Mouse (Mus musculus) heart, postnatal 25 days (tissue): Measurements from ENCODE around the gene Asprv1. TPM values are rescaled to one million over a fixed set of nuclear protein-coding genes. Genes with fewer than 3 reads are reported as not detected.
A peak's percentile ranks its signal among the peaks of the same experiment; 100 is the strongest.

ENCODE experiments used
- DNase-seq: peaks from one replicate; pipeline ENCODE4 v3.0.0; 2022; ENCODE audit warnings: low spot score
- intact Hi-C: fragments of 180-260 bp; cut with DNase I; formaldehyde crosslinking; loops from one replicate; pipeline ENCODE4 v1.15.1; 2025
- total RNA-seq, 2 experiments: library from RNA; stranded (reverse); gene quantifications; 2 replicates each; pipeline ENCODE4 v1.2.3; 2021

Asprv1 gene
- total RNA-seq, 2 experiments from 2014 or later = 0.16 TPM; not detected in 1

DNA sequence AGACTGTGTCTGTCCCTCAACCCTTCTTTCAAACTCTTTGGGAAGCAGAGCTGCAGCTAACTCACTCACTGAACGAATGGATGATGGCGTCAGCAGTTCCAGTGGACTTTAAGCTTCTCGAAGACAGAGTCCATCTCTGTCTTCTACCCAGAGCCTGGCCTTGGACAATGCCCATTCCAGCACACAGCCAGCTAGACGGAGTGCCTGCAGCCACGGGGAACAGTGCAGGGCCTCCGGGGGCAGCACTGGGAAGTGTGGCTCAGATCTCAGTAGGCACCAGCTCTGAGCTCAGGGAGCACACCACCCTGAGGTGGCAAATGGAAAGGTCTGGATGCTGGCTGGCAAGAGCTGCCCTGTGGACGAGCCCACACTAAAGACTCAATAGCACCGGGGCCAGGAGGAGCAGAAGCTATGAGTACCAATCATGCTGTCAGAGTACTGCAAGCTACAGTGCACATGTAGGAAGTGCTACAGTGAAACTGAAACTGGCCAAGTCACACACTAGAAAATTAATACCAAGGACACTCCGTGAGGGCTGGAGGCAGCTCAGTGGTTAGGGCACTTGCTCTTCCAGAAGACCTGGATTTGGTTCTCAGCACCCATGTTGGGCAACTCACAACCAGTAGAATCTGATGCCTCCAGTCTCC, 26.4 kb downstream of the Asprv1 start:
- DNase-seq = no peak
- intact Hi-C loops = no loop called here

DNA sequence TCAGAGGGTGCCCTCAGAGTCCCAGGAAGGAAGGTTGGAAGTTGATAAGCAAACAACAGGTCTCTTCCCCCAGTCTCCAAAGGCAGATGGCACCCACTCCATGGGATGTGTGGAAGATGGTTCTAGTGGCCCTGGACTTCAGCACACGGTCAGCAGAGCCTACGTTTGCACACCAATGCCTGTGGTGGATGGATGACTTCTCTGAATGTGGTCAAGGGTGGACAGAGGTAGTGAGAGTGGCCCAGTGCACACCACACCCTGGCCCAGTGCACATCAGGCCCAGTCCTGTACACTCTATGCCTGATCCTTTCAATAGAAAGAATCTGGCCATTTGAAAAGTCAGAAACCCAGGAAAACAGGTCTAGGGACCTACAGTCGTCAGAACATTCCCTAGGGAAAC, 30.5 kb downstream of the Asprv1 start:
- intact Hi-C loops = no loop called here
- DNase-seq = no peak

DNA sequence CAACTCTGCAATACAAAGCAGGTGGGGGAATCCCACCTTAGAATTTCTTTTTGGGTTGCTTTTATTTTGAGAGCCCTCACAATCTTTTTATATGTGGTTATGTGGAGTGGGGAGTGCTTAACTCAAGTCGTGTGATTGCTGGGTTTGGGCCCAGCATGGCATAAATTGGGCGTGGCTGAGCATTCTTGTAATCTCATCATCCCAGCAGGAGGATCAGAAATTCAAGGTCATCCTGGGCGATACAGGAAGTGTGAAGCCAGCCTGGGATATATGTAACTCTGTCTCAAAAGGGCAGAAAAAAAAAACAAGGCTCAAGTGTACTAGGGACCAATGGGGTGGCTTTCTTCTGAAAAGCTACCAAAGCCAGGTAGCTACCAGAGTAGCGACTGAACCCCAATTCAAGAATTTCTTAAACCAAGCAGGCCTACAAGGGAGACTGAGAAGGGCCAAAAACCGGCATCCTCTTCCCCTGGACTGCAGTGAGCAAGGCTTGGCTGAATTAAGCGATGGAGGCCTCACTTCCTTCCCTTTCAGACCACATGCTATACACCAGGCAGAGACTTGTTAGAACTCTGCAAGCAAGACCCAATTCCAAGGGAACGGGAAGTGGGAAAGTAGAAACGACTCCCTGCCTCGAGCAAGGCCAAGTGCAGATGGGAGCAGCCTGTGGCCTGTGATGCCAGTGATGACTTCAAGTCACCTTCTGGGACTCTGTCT, 32.4 kb downstream of the Asprv1 start:
- no peak for DNase-seq
- intact Hi-C loops = no loop called here

DNA sequence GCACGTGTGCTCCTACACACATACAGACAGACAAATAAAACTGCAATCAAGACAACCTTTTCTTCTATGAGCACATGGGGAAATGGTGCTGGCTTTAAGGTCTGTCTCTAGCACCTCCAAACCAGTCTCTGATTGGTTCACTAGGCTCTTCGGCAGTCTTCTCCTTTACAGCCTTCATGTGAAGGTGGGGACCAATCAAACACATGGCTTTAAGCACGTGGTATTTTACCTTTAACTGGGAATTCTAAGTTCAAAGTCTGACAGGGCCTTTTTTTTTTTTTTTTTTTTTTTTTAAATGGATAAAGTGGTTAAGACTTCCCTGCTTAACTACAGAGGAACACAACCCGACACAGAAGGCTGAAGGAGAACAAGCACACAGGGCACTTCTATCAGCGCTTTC, 37.1 kb downstream of the Asprv1 start:
- intact Hi-C loops = no loop called here
- DNase-seq = no peak

DNA sequence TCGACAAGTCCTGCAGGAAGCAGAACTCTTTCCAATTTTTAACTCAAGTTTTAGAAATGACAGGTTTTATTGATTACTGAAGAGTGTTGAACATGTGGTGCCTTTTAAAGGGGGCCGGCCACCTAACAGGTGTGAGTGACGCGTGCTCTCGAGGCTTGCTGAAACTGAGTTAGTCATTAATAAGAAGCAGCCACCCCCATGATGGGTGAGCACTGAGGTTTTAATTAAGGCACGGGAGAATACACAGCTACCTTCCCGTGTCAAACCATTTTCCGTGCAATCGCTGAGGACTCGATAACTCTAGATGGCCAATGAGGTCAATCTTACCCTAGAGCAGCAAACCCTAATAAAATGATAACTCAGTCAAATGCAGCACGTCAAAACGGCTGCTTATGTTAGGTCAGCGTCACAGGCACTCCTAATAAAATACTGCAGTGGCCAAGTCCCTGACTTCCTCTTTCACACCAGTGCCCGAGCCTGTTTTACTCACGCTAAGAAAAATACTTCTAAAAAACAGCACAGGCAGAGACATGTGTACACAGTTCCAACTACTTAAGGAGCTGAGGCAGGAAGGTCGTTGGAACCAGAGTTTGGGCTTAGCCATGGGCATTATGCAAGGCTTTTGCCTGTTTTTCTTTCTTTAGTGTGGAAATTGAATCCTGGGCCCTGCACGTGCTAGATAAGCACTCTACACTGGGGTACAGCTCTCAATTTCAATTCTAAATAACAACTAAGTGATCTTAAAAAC, 37.8 kb downstream of the Asprv1 start:
- intact Hi-C loops = no loop called here
- DNase-seq = no peak

DNA sequence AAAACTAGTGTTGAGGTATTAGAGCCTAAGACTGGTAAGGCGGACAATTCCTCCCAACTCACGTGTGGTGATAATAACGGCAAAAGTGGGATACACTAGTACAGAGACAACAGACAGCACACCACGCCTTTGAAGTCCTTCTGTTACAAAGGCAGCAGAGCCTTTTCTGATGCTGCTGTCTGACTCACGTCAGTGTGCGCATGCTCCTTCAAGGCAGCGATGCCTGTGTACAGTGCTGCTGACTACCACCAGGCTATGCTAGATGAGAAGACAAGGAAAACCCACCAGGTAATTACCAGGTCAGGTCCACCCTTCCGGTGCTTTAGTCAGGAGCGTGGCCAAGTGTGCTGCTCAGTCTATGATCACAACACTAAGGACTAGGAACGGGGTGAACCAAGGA, 39.1 kb downstream of the Asprv1 start:
- no peak for DNase-seq
- intact Hi-C loops = no loop called here

DNA sequence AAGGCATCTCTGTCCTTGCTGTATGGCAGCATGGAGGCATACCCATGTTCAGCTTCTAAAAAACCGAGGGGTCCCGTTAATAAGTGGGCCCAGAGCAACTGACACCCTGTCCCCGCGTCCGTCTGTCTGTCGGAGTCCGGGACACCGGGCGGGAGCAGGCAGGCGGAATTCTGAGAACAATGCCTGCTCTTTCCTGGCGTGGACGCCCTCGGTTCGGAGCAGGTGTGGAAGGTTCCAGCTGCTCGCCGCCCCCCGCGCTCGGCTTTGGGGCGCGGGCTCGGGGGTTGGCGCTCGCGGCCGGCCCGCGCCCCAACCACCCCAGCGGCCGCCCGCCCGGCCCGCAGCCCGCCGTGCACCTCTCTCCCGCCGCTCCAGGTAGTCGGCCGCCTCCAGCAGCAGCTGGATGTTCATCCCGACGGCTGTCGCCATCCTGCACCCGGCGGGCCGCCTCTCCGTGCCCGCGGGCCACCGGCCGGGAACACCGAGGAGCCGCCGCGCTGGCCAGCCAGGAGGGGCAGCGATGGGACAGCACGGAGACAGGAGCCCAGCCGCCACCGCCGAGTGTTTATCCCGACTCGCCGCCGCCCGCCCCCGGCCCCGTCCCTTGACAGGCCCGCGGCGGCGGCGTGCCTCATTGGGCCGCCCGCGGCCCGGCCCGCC, 40.7 kb downstream of the Asprv1 start, which contains the start of gene Mxd1:
Mxd1 (minus strand) TSS at position 582 of the 660 bp plus-strand sequence.
- intact Hi-C loops = no loop called here
- DNase-seq = no peak

DNA sequence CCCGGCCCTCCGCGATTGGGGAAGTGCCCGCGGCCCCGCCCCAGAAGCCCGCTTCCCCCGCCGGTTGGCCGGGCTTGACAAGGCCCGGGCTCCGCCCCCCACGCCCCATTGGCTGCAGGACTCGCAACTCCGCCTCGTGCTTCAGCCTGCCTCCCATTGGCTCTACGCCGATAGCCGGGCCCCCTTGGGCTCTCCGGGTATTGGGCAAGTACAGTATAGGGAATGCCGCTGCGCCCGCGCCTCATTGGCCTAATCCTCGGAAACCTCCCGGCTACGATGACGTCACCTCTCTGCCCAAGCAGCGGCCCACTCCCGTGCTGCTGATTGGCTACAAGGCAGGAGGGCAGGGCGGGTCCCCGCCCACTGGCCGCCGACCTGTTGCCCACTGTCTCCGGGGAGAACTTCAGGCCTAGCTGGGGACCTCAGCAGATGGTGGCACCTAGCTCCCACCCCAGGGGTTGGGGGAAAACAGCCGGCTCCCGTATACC, 41.3 kb downstream of the Asprv1 start:
- intact Hi-C loops = no loop called here
- DNase-seq = peak; percentile 100

DNA sequence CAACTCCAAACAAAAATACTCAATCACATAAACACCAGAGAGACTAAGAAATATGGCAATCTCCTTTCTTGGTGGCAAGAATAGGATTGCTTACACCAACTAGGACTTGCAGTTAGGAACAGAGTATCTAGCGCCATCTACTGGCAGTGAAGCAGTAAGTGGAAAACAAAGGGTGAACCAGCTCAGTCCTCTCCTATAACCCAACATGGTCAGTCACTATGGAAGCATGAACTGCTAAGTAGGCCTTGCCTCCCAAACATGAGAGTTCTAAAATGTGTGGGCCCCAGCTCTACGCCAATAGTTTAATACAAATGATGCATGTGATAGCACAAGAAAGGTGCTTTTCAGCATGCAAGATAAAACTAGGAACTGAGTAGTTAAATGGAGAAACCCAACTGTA, 42.9 kb downstream of the Asprv1 start:
- no peak for DNase-seq
- intact Hi-C loops = loop anchor here (1.0 to 10.0 kb wide), 4 partner anchors 72 to 236 kb away; partner anchors contain the start of gene C87436

DNA sequence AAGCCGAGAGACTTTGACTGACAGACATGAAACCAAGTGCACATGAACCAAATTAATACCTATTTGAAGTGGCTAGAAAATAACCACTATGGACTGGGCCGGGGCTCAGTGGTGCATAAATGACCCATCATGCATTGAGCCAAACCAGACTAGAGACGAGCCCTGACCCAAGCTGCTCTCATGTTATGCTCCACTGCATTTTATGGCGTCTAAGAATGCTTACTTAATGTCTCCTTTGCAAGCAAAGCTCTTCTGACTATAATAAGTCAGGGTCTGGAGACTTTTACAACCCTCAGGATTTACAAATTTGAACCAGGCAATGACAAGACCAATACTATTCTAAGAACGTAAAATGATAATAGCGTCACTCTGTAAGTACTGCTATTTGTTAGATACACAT, 50.4 kb downstream of the Asprv1 start:
- intact Hi-C loops = loop anchor here (10.0 kb wide), 1 partner anchor 244 kb away; the partner anchor contains the start of gene C87436
- DNase-seq = no peak

Other genes with a start within 250 kb of the Asprv1 start
- 10 to 100 TPM; 62.1 to 72.9 TPM for gene Pcyox1, start 231.0 kb upstream of the Asprv1 start, total RNA-seq
- gene Tia1, start 223.9 kb upstream of the Asprv1 start, total RNA-seq = 10 to 100 TPM; 26.6 to 27.1 TPM
- under 1 TPM in 1 of 2 experiments, not detected in 1; 0.36 TPM for gene Gm44790, start 201.5 kb upstream of the Asprv1 start, total RNA-seq
- 10 to 100 TPM in 1 of 2 experiments, 1 to 10 TPM in 1; 9.1 to 12.4 TPM for gene C87436, start 189.8 kb upstream of the Asprv1 start, total RNA-seq
- 100 to 1,000 TPM; 153 to 166 TPM for gene Pcbp1, start 101.8 kb upstream of the Asprv1 start, total RNA-seq
- gene Mxd1, start 41.0 kb downstream of the Asprv1 start, total RNA-seq = 1 to 10 TPM; 7.5 to 9.1 TPM
- gene Snrnp27, start 56.4 kb downstream of the Asprv1 start, total RNA-seq = 10 to 100 TPM; 45.6 to 50.7 TPM
- 1 to 10 TPM; 4.7 to 5.7 TPM for gene Gmcl1, start 105.2 kb downstream of the Asprv1 start, total RNA-seq
- gene Anxa4, start 165.4 kb downstream of the Asprv1 start, total RNA-seq = 10 to 100 TPM; 30.1 to 31.5 TPM
- 10 to 100 TPM; 75.4 to 89.1 TPM for gene Aak1, start 221.4 kb downstream of the Asprv1 start, total RNA-seq